Mouse (Mus musculus): ENCODE results near the gene 1700001P01Rik. TPM values are rescaled to one million over a fixed set of nuclear protein-coding genes. Genes with fewer than 3 reads are reported as not detected.

The 1700001P01Rik gene
- polyA plus RNA-seq, 1 experiment from 2014 or later = not detected

DNA sequence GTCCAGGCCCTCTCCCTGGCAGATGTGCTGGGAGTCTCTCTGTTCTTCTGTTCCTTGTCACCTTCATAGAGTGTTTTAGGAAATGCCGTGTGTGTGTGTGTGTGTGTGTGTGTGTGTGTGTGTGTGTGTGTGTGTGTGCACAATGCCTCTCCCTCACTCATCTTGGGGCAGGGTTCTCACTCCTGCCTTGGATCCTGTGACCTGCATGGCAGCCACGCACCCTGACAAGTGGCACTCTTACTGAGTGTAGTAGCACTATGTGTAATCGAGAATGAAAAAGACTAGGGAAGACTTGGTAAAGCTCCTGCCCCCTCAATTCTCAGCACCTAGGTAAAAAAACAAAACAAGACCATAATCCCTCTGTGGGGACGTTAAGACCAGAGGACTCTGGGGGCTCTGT lies 43.4 kb upstream of the 1700001P01Rik start:
- ATAC-seq (ENCODE audit: low read depth) = no peak
- H3K4me2 ChIP-seq (ENCODE audit: low read depth, low read length) = no peak overlapping the region
- H3K27ac ChIP-seq (replicated peaks; ENCODE audit: low read depth, low read length) = peak overlapping the region; percentile 49; the same call in 1 of the 2 replicates
- DNase-seq (ENCODE audit: low spot score) = no peak
- no peaks in the 10 kb centered on the region for H3K27me3 ChIP-seq (replicated peaks; ENCODE audit: control insufficient read depth, insufficient read depth, low read length)
- H3K9me3 ChIP-seq (ENCODE audit: control insufficient read depth, low read length) = no peaks in the 10 kb centered on the region
- no peak overlapping the region for H3K9ac ChIP-seq (ENCODE audit: low read depth, low read length)
- H3K4me1 ChIP-seq (ENCODE audit: control insufficient read depth, insufficient read depth, low read length) = peaks cover 24% of the 10 kb centered on the region
- H3K36me3 ChIP-seq (ENCODE audit: control insufficient read depth, insufficient read depth, low read length) = peaks cover 65% of the 10 kb centered on the region
- H3K4me3 ChIP-seq (ENCODE audit: low read depth, low read length) = no peak overlapping the region
- WGBS = 63% methylated on average over 4 of the region's 4 CpGs

DNA sequence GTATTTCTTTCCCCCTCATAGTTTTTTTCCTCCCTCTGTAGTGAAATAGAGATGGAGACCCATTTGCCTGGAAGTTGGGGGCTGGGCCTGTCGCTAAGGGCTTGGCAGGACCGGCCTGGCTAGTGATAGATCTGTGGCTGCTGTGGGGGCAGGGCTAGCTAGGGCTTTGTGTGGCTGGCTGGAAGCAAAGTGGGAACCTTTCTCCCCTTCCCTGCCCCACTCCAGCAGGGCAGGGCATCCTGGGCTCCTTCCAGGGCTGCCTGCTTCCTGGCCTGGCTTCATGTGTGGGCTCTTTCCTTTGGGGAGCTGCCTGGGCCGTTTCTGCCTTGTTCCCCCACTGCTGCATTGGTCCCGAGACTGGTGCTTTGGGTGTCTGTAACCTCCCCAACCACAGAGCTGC lies 42.9 kb upstream of the 1700001P01Rik start:
- Histone ChIP-seq H3K9ac (ENCODE audit: low read depth, low read length) (0 out of 2 replicates have a peak overlapping the region, but pooled peaks have one; percentile 5), H3K27ac (replicated peaks; ENCODE audit: low read depth, low read length) (peak overlapping the region; percentile 49; the same call in 1 of the 2 replicates), H3K9me3 (ENCODE audit: control insufficient read depth, low read length) (no peaks in the 10 kb centered on the region), H3K4me1 (ENCODE audit: control insufficient read depth, insufficient read depth, low read length) (peaks cover 24% of the 10 kb centered on the region), H3K4me3 (ENCODE audit: low read depth, low read length) (no peak overlapping the region), H3K36me3 (ENCODE audit: control insufficient read depth, insufficient read depth, low read length) (peaks cover 62% of the 10 kb centered on the region), H3K27me3 (replicated peaks; ENCODE audit: control insufficient read depth, insufficient read depth, low read length) (no peaks in the 10 kb centered on the region), H3K4me2 (ENCODE audit: low read depth, low read length) (no peak overlapping the region)
- no peak for DNase-seq (ENCODE audit: low spot score)
- ATAC-seq (ENCODE audit: low read depth) = peak; percentile 62
- 9% methylated on average over 4 of the region's 4 CpGs for WGBS

DNA sequence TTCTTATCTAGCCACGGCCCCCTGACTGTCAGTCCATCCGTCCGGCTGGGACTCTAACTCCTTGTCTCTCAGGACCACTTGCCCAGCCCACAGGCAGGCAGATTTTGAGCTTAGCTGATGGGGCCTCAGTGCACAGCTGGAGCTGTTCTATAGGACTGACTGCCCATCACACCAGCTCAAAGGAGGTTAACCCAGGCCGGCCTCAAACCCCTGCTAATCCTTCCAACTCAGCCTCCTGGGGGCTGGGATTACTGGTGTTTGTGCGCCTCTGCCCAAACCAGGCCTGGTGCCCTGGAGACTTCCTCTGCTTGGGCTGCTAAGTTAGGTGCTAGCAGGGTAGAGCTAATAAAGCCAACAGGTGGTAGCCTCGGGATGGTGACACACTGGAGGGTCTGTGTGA lies 42.3 kb upstream of the 1700001P01Rik start:
- no peak for DNase-seq (ENCODE audit: low spot score)
- 42% methylated on average over 6 of the region's 6 CpGs for WGBS
- no peaks in the 10 kb centered on the region for H3K27me3 ChIP-seq (replicated peaks; ENCODE audit: control insufficient read depth, insufficient read depth, low read length)
- H3K4me2 ChIP-seq (ENCODE audit: low read depth, low read length) = no peak overlapping the region
- no peak overlapping the region for H3K27ac ChIP-seq (replicated peaks; ENCODE audit: low read depth, low read length)
- 0 out of 2 replicates have a peak overlapping the region, but pooled peaks have one; percentile 5 for H3K9ac ChIP-seq (ENCODE audit: low read depth, low read length)
- peaks cover 25% of the 10 kb centered on the region for H3K4me1 ChIP-seq (ENCODE audit: control insufficient read depth, insufficient read depth, low read length)
- H3K9me3 ChIP-seq (ENCODE audit: control insufficient read depth, low read length) = no peaks in the 10 kb centered on the region
- no peak; the same call in 1 of the 2 replicates for ATAC-seq (ENCODE audit: low read depth)
- peaks cover 58% of the 10 kb centered on the region for H3K36me3 ChIP-seq (ENCODE audit: control insufficient read depth, insufficient read depth, low read length)
- no peak overlapping the region for H3K4me3 ChIP-seq (ENCODE audit: low read depth, low read length)

DNA sequence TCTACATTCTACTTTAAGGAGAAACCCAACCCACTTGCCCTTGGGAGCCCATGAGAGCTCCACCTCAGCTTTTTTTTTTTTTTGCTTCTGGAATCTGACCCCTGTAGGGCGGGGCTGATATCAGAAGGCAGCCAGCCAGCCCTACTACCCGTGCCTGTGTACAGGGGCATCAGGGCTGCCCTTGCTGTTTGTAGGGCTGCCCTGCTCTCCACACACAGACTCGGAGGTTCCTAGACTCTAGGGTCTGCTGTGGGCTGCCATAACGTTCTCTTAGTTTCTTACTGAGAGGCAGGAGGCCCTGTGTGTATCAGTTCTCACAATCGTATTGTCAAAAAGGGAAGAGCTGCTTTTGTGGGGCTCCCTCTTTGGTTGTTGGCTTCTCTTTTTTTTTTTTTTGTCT lies 41.7 kb upstream of the 1700001P01Rik start:
- 27% methylated on average over 5 of the region's 5 CpGs for WGBS

DNA sequence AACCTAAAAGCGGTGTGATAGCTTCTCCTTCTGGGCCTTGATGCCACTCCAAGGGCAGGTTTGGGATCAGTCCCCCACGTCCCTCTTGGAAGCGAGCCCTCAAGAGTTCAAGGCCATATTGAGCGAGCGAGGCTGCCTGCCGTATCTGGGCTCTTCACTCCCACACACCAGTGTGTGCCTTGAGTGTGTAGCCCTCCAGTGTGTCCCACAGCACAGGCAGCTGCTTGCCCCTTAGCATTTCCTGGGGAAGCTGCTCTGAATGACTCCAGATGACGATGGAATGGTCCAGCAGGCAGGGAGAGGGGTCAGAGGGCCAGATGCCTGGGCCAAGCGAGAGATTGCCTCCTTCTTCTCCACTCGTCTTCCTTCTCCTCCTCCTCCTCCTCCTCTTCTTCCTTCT lies 41.2 kb upstream of the 1700001P01Rik start:
- H3K4me2 ChIP-seq (ENCODE audit: low read depth, low read length) = no peak overlapping the region
- peak overlapping the region; percentile 9; the same call in 1 of the 2 replicates for H3K9ac ChIP-seq (ENCODE audit: low read depth, low read length)
- ATAC-seq (ENCODE audit: low read depth) (no peak), DNase-seq (ENCODE audit: low spot score) (no peak)
- peaks cover 36% of the 10 kb centered on the region for H3K4me1 ChIP-seq (ENCODE audit: control insufficient read depth, insufficient read depth, low read length)
- peak overlapping the region; percentile 54; the same call in 1 of the 2 replicates for H3K27ac ChIP-seq (replicated peaks; ENCODE audit: low read depth, low read length)
- H3K27me3 ChIP-seq (replicated peaks; ENCODE audit: control insufficient read depth, insufficient read depth, low read length) = no peaks in the 10 kb centered on the region
- H3K9me3 ChIP-seq (ENCODE audit: control insufficient read depth, low read length) = no peaks in the 10 kb centered on the region
- H3K4me3 ChIP-seq (ENCODE audit: low read depth, low read length) = no peak overlapping the region
- peaks cover 48% of the 10 kb centered on the region for H3K36me3 ChIP-seq (ENCODE audit: control insufficient read depth, insufficient read depth, low read length)
- WGBS = 33% methylated on average over 9 of the region's 9 CpGs

More for the DNA sequence above, 41.7 kb upstream of the 1700001P01Rik start:
- no peaks in the 10 kb centered on the region for H3K27me3 ChIP-seq (replicated peaks; ENCODE audit: control insufficient read depth, insufficient read depth, low read length)
- H3K36me3 ChIP-seq (ENCODE audit: control insufficient read depth, insufficient read depth, low read length) = peaks cover 52% of the 10 kb centered on the region
- H3K4me2 ChIP-seq (ENCODE audit: low read depth, low read length) = no peak overlapping the region
- no peak overlapping the region for H3K27ac ChIP-seq (replicated peaks; ENCODE audit: low read depth, low read length)
- H3K9ac ChIP-seq (ENCODE audit: low read depth, low read length) = no peak overlapping the region
- H3K4me1 ChIP-seq (ENCODE audit: control insufficient read depth, insufficient read depth, low read length) = peaks cover 31% of the 10 kb centered on the region
- H3K4me3 ChIP-seq (ENCODE audit: low read depth, low read length) = no peak overlapping the region
- H3K9me3 ChIP-seq (ENCODE audit: control insufficient read depth, low read length) = no peaks in the 10 kb centered on the region
- no peak for DNase-seq (ENCODE audit: low spot score)
- no peak for ATAC-seq (ENCODE audit: low read depth)

DNA sequence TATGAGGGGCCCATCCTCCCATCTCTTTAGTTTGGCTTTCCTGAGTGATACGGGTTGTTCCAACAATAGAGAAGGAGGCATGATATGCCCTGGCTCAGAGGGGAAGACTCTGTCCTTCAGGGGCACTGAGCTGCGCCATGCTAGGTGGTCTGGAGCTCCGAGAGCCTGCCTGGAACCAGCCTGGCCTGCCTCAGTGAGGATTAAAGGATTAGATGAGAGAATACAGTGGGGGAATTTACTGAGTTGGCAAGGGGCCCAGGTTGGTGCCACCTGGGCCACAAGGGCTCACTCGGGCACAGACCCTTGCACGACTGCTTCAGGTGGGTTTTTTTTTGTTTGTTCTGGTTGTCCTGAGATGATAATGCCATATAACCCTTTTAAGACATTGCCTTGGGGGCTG lies 40.5 kb upstream of the 1700001P01Rik start:
- ATAC-seq (ENCODE audit: low read depth) (peak; percentile 5; the same call in 1 of the 2 replicates), DNase-seq (ENCODE audit: low spot score) (no peak)
- Histone ChIP-seq H3K4me3 (ENCODE audit: low read depth, low read length) (no peak overlapping the region), H3K36me3 (ENCODE audit: control insufficient read depth, insufficient read depth, low read length) (peaks cover 45% of the 10 kb centered on the region), H3K9ac (ENCODE audit: low read depth, low read length) (no peak overlapping the region), H3K27me3 (replicated peaks; ENCODE audit: control insufficient read depth, insufficient read depth, low read length) (no peaks in the 10 kb centered on the region), H3K9me3 (ENCODE audit: control insufficient read depth, low read length) (no peaks in the 10 kb centered on the region), H3K4me2 (ENCODE audit: low read depth, low read length) (no peak overlapping the region), H3K4me1 (ENCODE audit: control insufficient read depth, insufficient read depth, low read length) (peaks cover 43% of the 10 kb centered on the region), H3K27ac (replicated peaks; ENCODE audit: low read depth, low read length) (no peak overlapping the region)
- WGBS = 60% methylated on average over 5 of the region's 5 CpGs

DNA sequence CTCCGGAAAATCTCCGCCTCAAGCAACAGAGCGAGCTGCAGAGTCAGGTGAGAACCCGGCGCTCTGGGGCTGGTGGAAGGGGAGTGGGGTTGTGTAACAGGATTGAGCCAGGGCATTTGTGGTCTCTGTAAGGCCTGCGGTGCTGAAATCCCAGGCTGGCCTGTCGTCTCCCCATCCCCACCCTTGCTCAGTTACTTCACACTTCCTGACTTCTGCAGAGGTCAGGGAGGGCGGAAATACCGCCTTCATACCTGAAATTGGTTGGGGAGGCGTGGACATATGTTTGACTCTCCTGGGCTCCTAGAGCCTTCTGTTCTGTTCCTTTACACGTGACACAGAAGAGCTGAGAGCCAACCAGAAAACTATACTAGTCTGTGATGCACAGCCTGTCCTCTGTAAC lies 40.0 kb upstream of the 1700001P01Rik start:
- 53% methylated on average over 11 of the region's 11 CpGs for WGBS

DNA sequence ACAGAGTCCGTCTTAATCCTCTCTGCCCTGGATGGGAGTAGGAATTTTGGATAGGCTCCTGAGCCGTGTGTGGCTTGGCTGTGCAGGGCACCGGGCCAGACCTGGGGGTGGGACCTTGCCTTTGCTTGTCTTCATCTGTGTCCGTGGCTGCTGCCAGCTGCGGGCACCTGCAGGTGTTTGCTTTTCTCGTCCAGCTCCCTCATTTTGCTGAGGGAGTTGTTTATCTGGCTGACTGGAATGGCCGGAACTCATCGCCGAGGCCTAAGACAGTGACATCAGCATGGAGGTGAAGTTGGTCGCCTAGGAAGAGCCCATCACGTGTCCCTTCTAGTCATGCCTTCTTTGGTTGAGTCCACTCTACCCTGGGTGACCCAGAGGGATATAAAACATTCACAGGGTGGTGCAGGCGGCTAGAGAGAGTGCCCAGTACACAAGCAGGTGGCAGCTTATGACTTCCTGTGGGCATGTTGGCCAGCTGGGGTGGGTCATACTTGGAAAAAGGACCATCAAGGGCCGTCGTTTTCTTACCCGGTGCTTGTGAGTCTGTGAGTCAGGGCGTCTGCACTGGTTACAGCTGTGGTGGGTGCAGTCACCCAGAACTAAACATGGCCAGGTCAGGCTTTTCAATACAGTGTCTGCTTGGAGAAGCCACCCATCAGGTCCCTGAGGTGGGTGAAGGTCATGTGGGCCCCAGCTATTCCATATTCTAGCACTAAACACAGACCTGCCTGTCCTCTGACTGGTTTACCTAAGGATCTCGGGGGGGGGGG lies 38.2 kb upstream of the 1700001P01Rik start:
- no peak overlapping the region for H3K4me2 ChIP-seq (ENCODE audit: low read depth, low read length)
- H3K4me1 ChIP-seq (ENCODE audit: control insufficient read depth, insufficient read depth, low read length) = peaks cover 62% of the 10 kb centered on the region
- H3K4me3 ChIP-seq (ENCODE audit: low read depth, low read length) = no peak overlapping the region
- DNase-seq (ENCODE audit: low spot score) (no peak), ATAC-seq (ENCODE audit: low read depth) (no peak)
- H3K9ac ChIP-seq (ENCODE audit: low read depth, low read length) = no peak overlapping the region
- H3K9me3 ChIP-seq (ENCODE audit: control insufficient read depth, low read length) = no peaks in the 10 kb centered on the region
- peaks cover 44% of the 10 kb centered on the region for H3K36me3 ChIP-seq (ENCODE audit: control insufficient read depth, insufficient read depth, low read length)
- no peaks in the 10 kb centered on the region for H3K27me3 ChIP-seq (replicated peaks; ENCODE audit: control insufficient read depth, insufficient read depth, low read length)
- 71% methylated on average over 17 of the region's 17 CpGs for WGBS
- no peak overlapping the region for H3K27ac ChIP-seq (replicated peaks; ENCODE audit: low read depth, low read length)

More for the DNA sequence above, 40.0 kb upstream of the 1700001P01Rik start:
- H3K27me3 ChIP-seq (replicated peaks; ENCODE audit: control insufficient read depth, insufficient read depth, low read length) = no peaks in the 10 kb centered on the region
- peaks cover 46% of the 10 kb centered on the region for H3K4me1 ChIP-seq (ENCODE audit: control insufficient read depth, insufficient read depth, low read length)
- ATAC-seq (ENCODE audit: low read depth) (no peak), DNase-seq (ENCODE audit: low spot score) (no peak)
- H3K4me3 ChIP-seq (ENCODE audit: low read depth, low read length) = no peak overlapping the region
- no peak overlapping the region for H3K9ac ChIP-seq (ENCODE audit: low read depth, low read length)
- no peak overlapping the region for H3K4me2 ChIP-seq (ENCODE audit: low read depth, low read length)
- H3K9me3 ChIP-seq (ENCODE audit: control insufficient read depth, low read length) = no peaks in the 10 kb centered on the region
- H3K36me3 ChIP-seq (ENCODE audit: control insufficient read depth, insufficient read depth, low read length) = peaks cover 45% of the 10 kb centered on the region
- H3K27ac ChIP-seq (replicated peaks; ENCODE audit: low read depth, low read length) = peak overlapping the region; percentile 16; the same call in 1 of the 2 replicates

DNA sequence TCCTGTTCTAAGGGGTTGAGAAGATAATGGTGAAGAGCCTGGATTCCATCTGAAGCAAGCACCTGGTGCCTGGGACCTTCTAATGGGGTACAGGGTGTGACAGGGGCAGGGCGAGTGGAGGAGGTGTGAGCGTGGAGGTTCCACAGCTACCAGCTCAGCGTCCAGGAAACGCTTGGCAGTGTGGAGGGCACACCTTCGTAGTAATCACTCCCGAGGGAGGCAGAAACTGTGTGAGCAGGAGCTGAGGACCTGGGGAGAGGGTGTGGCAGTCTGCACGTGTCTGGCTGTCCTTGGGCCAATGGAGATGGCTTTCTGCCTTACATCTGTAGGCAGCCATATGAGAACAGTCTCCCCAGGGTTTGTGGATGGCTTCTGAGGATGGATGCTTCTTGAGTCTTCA lies 37.4 kb upstream of the 1700001P01Rik start:
- no peaks in the 10 kb centered on the region for H3K9me3 ChIP-seq (ENCODE audit: control insufficient read depth, low read length)
- WGBS = 52% methylated on average over 6 of the region's 7 CpGs
- H3K4me2 ChIP-seq (ENCODE audit: low read depth, low read length) = no peak overlapping the region
- no peak overlapping the region for H3K4me3 ChIP-seq (ENCODE audit: low read depth, low read length)
- no peaks in the 10 kb centered on the region for H3K27me3 ChIP-seq (replicated peaks; ENCODE audit: control insufficient read depth, insufficient read depth, low read length)
- H3K9ac ChIP-seq (ENCODE audit: low read depth, low read length) = no peak overlapping the region
- ATAC-seq (ENCODE audit: low read depth) = no peak
- peaks cover 63% of the 10 kb centered on the region for H3K4me1 ChIP-seq (ENCODE audit: control insufficient read depth, insufficient read depth, low read length)
- DNase-seq (ENCODE audit: low spot score) = no peak
- H3K27ac ChIP-seq (replicated peaks; ENCODE audit: low read depth, low read length) = no peak overlapping the region
- peaks cover 53% of the 10 kb centered on the region for H3K36me3 ChIP-seq (ENCODE audit: control insufficient read depth, insufficient read depth, low read length)
